Mouse (Mus musculus): Measurements from ENCODE around the gene Crnkl1. TPM values are rescaled to one million over a fixed set of nuclear protein-coding genes. Genes with fewer than 3 reads are reported as not detected.

The Crnkl1 gene
- polyA plus RNA-seq, 1 experiment from 2014 or later: 15.3 TPM

- H3K9me3 ChIP-seq: no peaks in the 10 kb centered on the region
- no peak for ATAC-seq (ENCODE audit: extremely low read depth, insufficient number of reproducible peaks, low FRiP score, low TSS enrichment)
- no peak overlapping the region for H3K9ac ChIP-seq
- no peaks in the 10 kb centered on the region for H3K36me3 ChIP-seq
- no peak overlapping the region for H3K27ac ChIP-seq (replicated peaks)
- no peak overlapping the region for H3K4me3 ChIP-seq
- H3K27me3 ChIP-seq (replicated peaks): 0 out of 2 replicates have a peak, but pooled peaks cover 4% of the 10 kb centered on the region
- H3K4me2 ChIP-seq: no peak overlapping the region
- WGBS: 12% methylated on average over 4 of the region's 4 CpGs
- H3K4me1 ChIP-seq: 0 out of 2 replicates have a peak, but pooled peaks cover 3% of the 10 kb centered on the region
Measured at GRCm38 (mm10) chr2:145957450-145957849, 22.6 kb upstream of the Crnkl1 start.

DNA sequence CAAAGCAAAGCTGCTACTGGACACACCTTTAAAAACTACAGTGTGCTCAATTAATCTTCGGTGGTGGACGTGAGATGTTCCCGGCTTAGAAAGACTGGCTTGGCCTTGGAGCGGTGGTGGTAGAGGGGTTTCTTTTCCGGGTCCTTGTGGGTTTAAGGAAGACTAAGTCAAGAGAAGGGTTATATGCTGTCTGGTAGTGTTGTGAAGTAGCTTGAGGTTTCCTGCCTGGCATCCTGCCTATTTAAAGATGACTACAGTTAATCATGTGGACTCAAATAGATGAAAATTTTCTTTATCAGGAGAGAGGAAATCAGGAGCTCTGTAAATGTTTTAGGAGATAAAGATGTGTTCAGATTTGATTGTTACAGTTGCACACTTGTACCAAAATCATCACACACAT, 21.5 kb upstream of the Crnkl1 start:
- WGBS: 79% methylated on average over 5 of the region's 5 CpGs
- H3K27me3 ChIP-seq (replicated peaks): 0 out of 2 replicates have a peak, but pooled peaks cover 4% of the 10 kb centered on the region
- no peaks in the 10 kb centered on the region for H3K36me3 ChIP-seq
- 0 out of 2 replicates have a peak, but pooled peaks cover 3% of the 10 kb centered on the region for H3K4me1 ChIP-seq
- no peaks in the 10 kb centered on the region for H3K9me3 ChIP-seq
- H3K9ac ChIP-seq: no peak overlapping the region
- H3K27ac ChIP-seq (replicated peaks): no peak overlapping the region
- no peak overlapping the region for H3K4me2 ChIP-seq
- H3K4me3 ChIP-seq: no peak overlapping the region
- ATAC-seq (ENCODE audit: extremely low read depth, insufficient number of reproducible peaks, low FRiP score, low TSS enrichment): no peak

- Histone ChIP-seq H3K27ac (replicated peaks) (no peak overlapping the region), H3K4me2 (no peak overlapping the region), H3K27me3 (replicated peaks) (0 out of 2 replicates have a peak, but pooled peaks cover 4% of the 10 kb centered on the region), H3K4me1 (0 out of 2 replicates have a peak, but pooled peaks cover 3% of the 10 kb centered on the region), H3K36me3 (no peaks in the 10 kb centered on the region), H3K9ac (no peak overlapping the region), H3K4me3 (no peak overlapping the region), H3K9me3 (no peaks in the 10 kb centered on the region)
- 76% methylated on average over 10 of the region's 10 CpGs for WGBS
- no peak for ATAC-seq (ENCODE audit: extremely low read depth, insufficient number of reproducible peaks, low FRiP score, low TSS enrichment)
Measured at GRCm38 (mm10) chr2:145955844-145956243, 21.0 kb upstream of the Crnkl1 start.

DNA sequence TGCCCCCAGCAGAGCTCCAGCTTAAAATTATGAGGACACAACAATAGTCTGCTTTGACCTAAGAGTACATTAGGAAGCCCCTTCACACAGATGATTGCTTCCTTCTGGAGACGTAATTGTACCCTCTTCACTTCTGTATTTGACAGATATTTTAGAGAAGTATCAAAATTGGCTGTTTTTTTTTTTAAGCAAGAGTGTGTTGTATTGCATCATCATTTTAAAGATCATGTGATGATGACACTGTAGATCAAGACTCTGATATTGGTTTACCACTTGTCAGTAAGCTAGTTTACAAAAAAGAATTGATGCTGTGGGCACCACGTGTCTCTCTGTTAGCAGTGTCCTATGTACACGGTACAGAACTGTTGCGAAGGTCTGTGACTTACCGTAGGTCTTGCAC, 17.9 kb upstream of the Crnkl1 start:
- Histone ChIP-seq H3K36me3 (no peaks in the 10 kb centered on the region), H3K4me3 (no peak overlapping the region), H3K4me2 (no peak overlapping the region), H3K9me3 (no peaks in the 10 kb centered on the region), H3K4me1 (0 out of 2 replicates have a peak, but pooled peaks cover under 1% of the 10 kb centered on the region), H3K27ac (replicated peaks) (no peak overlapping the region), H3K27me3 (replicated peaks) (no peaks in the 10 kb centered on the region), H3K9ac (no peak overlapping the region)
- WGBS: 77% methylated on average over 5 of the region's 5 CpGs
- no peak for ATAC-seq (ENCODE audit: extremely low read depth, insufficient number of reproducible peaks, low FRiP score, low TSS enrichment)

DNA sequence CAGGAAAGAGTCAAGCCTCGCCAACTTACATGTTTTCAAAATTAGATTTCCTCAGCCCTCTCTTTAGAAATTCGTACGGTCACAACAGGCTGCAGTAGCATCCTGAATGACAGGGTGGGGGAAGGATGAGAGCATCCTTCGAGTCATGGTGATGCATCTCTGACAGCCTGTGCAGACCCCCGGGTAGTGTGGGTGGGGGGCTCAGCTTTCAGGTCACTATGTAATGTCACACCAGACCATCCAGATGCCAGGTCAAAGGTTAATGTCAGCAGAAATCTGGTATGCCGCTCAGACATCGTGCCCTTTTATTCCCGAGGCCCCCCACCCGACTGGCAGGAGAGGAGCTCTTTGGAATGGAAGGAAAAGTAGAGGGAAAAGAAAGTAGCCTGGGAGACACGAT, 15.4 kb upstream of the Crnkl1 start:
- H3K9me3 ChIP-seq: no peaks in the 10 kb centered on the region
- no peak for ATAC-seq (ENCODE audit: extremely low read depth, insufficient number of reproducible peaks, low FRiP score, low TSS enrichment)
- no peak overlapping the region for H3K9ac ChIP-seq
- H3K4me2 ChIP-seq: no peak overlapping the region
- WGBS: 52% methylated on average over 10 of the region's 10 CpGs
- no peaks in the 10 kb centered on the region for H3K4me1 ChIP-seq
- no peak overlapping the region for H3K4me3 ChIP-seq
- H3K36me3 ChIP-seq: no peaks in the 10 kb centered on the region
- no peaks in the 10 kb centered on the region for H3K27me3 ChIP-seq (replicated peaks)
- no peak overlapping the region for H3K27ac ChIP-seq (replicated peaks)

- Histone ChIP-seq H3K4me2 (no peak overlapping the region), H3K4me1 (no peaks in the 10 kb centered on the region), H3K4me3 (no peak overlapping the region), H3K9ac (no peak overlapping the region), H3K27me3 (replicated peaks) (no peaks in the 10 kb centered on the region), H3K36me3 (no peaks in the 10 kb centered on the region), H3K27ac (replicated peaks) (no peak overlapping the region), H3K9me3 (no peaks in the 10 kb centered on the region)
- no peak for ATAC-seq (ENCODE audit: extremely low read depth, insufficient number of reproducible peaks, low FRiP score, low TSS enrichment)
- 58% methylated on average over 11 of the region's 11 CpGs for WGBS
Measured at GRCm38 (mm10) chr2:145949475-145950068, 14.8 kb upstream of the Crnkl1 start.

DNA sequence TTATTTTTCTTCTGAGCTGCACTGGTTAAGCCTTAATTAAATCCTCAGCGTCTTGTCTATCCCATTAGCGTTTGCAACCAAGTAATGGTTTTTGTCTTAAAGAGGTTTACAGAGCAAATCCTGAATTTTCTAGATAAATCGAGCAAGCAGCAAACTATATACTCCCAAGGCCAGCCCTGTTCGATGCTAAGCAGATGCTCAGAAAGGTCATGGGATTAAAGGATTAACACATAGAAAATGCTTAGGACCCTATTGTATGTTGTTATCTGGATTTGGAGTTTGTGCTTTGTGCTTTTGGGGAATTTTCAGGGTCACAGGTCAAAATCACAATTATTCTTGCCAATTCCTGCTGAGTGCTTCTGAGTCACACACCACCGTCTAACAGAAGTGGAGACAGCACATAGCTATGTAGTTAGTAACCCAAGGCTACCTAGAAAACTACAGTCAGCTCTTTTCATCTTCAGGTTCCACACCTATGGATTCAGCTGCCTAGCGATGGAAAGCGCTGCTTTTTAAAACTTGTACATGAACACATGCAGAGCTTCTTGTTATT, 13.7 kb upstream of the Crnkl1 start:
- H3K27ac ChIP-seq (replicated peaks): no peak overlapping the region
- H3K9me3 ChIP-seq: no peaks in the 10 kb centered on the region
- H3K9ac ChIP-seq: no peak overlapping the region
- H3K4me1 ChIP-seq: no peaks in the 10 kb centered on the region
- no peak for ATAC-seq (ENCODE audit: extremely low read depth, insufficient number of reproducible peaks, low FRiP score, low TSS enrichment)
- H3K27me3 ChIP-seq (replicated peaks): no peaks in the 10 kb centered on the region
- no peak overlapping the region for H3K4me2 ChIP-seq
- no peaks in the 10 kb centered on the region for H3K36me3 ChIP-seq
- H3K4me3 ChIP-seq: no peak overlapping the region
- 72% methylated on average over 7 of the region's 7 CpGs for WGBS

DNA sequence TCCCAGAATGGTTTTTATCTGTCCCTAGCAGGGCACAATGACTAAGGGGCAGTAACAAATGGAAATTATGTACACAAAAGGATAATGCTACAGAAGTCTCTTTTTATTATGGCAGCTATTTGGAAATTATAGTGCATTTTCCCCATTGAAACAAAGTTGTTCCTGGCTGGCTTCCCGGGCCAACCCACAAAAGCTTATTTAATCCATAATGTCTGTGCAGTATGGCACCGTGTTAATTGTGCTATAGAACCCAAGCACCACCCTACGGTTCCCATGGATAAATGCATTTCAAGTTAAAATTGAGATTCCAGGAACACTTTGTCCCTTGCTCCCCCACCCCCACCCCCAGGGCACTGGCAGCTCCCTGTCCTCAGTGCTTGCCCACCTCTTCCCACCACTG, 9.5 kb upstream of the Crnkl1 start:
- Histone ChIP-seq H3K27ac (replicated peaks) (no peak overlapping the region), H3K4me3 (no peak overlapping the region), H3K27me3 (replicated peaks) (no peaks in the 10 kb centered on the region), H3K4me2 (no peak overlapping the region), H3K36me3 (no peaks in the 10 kb centered on the region), H3K9me3 (no peaks in the 10 kb centered on the region), H3K9ac (no peak overlapping the region), H3K4me1 (no peaks in the 10 kb centered on the region)
- ATAC-seq (ENCODE audit: extremely low read depth, insufficient number of reproducible peaks, low FRiP score, low TSS enrichment): no peak
- WGBS: 82% methylated on average over 3 of the region's 3 CpGs

DNA sequence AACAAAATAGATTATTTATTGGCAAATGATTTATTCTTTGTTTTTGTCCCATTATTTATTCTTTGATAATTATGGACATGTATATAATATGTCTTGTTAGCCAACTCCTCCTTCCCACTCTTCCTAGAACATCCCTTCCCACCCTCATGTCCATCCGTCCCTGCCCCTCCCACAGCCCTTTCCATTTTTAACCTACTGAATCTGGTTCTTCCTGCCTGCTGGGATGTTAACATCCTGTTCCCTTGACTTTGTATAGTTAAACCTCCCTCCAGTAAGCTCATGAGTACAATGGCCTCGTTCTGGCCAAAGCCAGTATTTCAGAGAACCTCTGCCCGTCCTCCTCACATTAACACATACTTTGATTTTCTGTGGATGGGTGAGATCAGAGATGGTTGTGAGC, 6.6 kb upstream of the Crnkl1 start:
- Histone ChIP-seq H3K9me3 (no peaks in the 10 kb centered on the region), H3K4me1 (0 out of 2 replicates have a peak, but pooled peaks cover 5% of the 10 kb centered on the region), H3K27ac (replicated peaks) (no peak overlapping the region), H3K9ac (no peak overlapping the region), H3K4me2 (no peak overlapping the region), H3K36me3 (no peaks in the 10 kb centered on the region), H3K27me3 (replicated peaks) (0 out of 2 replicates have a peak, but pooled peaks cover 3% of the 10 kb centered on the region), H3K4me3 (no peak overlapping the region)
- ATAC-seq (ENCODE audit: extremely low read depth, insufficient number of reproducible peaks, low FRiP score, low TSS enrichment): no peak
- 50% methylated on average over 3 of the region's 3 CpGs for WGBS

DNA sequence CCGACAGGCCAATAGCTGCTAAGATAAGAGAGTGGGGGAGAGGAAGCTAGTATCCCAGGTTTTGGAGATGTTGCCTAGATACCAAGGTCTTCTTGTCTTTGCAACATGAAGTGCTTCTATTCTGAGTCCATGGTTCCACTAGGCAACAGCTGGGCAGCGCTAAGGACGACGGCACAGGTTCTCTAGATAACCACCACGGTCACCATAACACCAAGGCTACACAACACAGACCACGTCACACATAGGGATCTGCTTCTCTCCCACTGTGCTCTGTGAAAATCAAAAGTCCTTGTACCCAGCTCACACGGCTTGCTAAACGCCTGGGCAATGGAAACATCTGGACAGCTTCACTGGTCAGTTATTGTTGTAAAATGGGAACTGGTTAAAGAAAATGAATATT, 2.2 kb upstream of the Crnkl1 start:
- ATAC-seq (ENCODE audit: extremely low read depth, insufficient number of reproducible peaks, low FRiP score, low TSS enrichment): no peak
- no peak overlapping the region for H3K4me3 ChIP-seq
- 44% methylated on average over 8 of the region's 8 CpGs for WGBS

GRCm38 (mm10) chr2:145920941-145921650, 13.7 kb downstream of the Crnkl1 start:
- Histone ChIP-seq H3K36me3 (peaks cover 95% of the 10 kb centered on the region), H3K9ac (no peak overlapping the region), H3K4me3 (no peak overlapping the region), H3K4me1 (0 out of 2 replicates have a peak, but pooled peaks cover 3% of the 10 kb centered on the region), H3K9me3 (no peaks in the 10 kb centered on the region), H3K27ac (replicated peaks) (no peak overlapping the region), H3K27me3 (replicated peaks) (no peaks in the 10 kb centered on the region), H3K4me2 (no peak overlapping the region)
- 84% methylated on average over 8 of the region's 8 CpGs for WGBS
- ATAC-seq (ENCODE audit: extremely low read depth, insufficient number of reproducible peaks, low FRiP score, low TSS enrichment): no peak

More for the DNA sequence above, 2.2 kb upstream of the Crnkl1 start:
- H3K9ac ChIP-seq: no peak overlapping the region
- H3K4me2 ChIP-seq: peak overlapping the region; percentile 39
- H3K36me3 ChIP-seq: peaks cover 9% of the 10 kb centered on the region
- H3K27me3 ChIP-seq (replicated peaks): 0 out of 2 replicates have a peak, but pooled peaks cover 3% of the 10 kb centered on the region
- peaks cover 15% of the 10 kb centered on the region for H3K4me1 ChIP-seq
- no peaks in the 10 kb centered on the region for H3K9me3 ChIP-seq
- 0 out of 2 replicates have a peak overlapping the region, but pooled peaks have one; percentile 10 for H3K27ac ChIP-seq (replicated peaks)
